Mouse (Mus musculus) intestine, embryonic 16.5 days (tissue): Measurements from ENCODE around the gene Arl15. TPM values are rescaled to one million over a fixed set of nuclear protein-coding genes. Genes with fewer than 3 reads are reported as not detected.

Source experiments
- ATAC-seq: fragments of 200-750 bp; cut with Nextera tagmentation; 2 replicates; pipeline ENCODE4 v1.8.0; 2017; ENCODE audit warnings: moderate TSS enrichment, moderate library complexity
- H3K27ac ChIP-seq: fragments of 300-500 bp; sonication (generic); 2 replicates; pipeline ENCODE4 v1.5.1; 2014; ENCODE audit warnings: mild to moderate bottlenecking, low read length
- H3K27me3 ChIP-seq: fragments of 300-500 bp; sonication (generic); replicated peaks from 2 replicates; pipeline ENCODE4 v1.6.1; 2014; ENCODE audit warnings: low read length, control low read depth, mixed read lengths; ENCODE audit not compliant: control insufficient read depth, insufficient read depth
- H3K36me3 ChIP-seq: fragments of 300-500 bp; sonication (generic); 2 replicates; pipeline ENCODE4 v1.6.1; 2014; ENCODE audit warnings: low read length, control low read depth; ENCODE audit not compliant: control insufficient read depth, insufficient read depth
- H3K4me1 ChIP-seq: fragments of 300-500 bp; sonication (generic); 2 replicates; pipeline ENCODE4 v1.6.1; 2014; ENCODE audit warnings: low read length, control low read depth, mixed read lengths; ENCODE audit not compliant: control insufficient read depth, insufficient read depth
- H3K4me2 ChIP-seq: fragments of 300-500 bp; sonication (generic); 2 replicates; pipeline ENCODE4 v1.6.1; 2014; ENCODE audit warnings: low read depth, low read length, control low read depth
- H3K4me3 ChIP-seq: fragments of 300-500 bp; sonication (generic); 2 replicates; pipeline ENCODE4 v1.5.1; 2014; ENCODE audit warnings: mild to moderate bottlenecking, low read length
- H3K9ac ChIP-seq: fragments of 300-500 bp; sonication (generic); 2 replicates; pipeline ENCODE4 v1.6.1; 2014; ENCODE audit warnings: low read depth, low read length
- H3K9me3 ChIP-seq: fragments of 300-500 bp; sonication (generic); 2 replicates; pipeline ENCODE4 v1.6.1; 2016; ENCODE audit warnings: low read length, control low read depth; ENCODE audit not compliant: control insufficient read depth
- WGBS: fragments of 180-500 bp; shearing (Covaris S2); extraction: QIAGEN DNeasy Blood & Tissue Kit; methylation state at CpG from one replicate; pipeline ENCODE4 v1.1.7; 2014; 5-methylcytosine and 5-hydroxymethylcytosine counted together
- polyA plus RNA-seq: library from polyadenylated mRNA; unstranded; fragments of >200 nt; fragmentation: Nextera tagmentation; extraction: Ambion mirVana; gene quantifications from 2 replicates; pipeline ENCODE4 v1.2.1, GENCODE M21; 2015

Gene Arl15
- polyA plus RNA-seq, 1 experiment from 2014 or later = 10.6 TPM

- H3K36me3 ChIP-seq = no peaks in the 10 kb centered on the region
- no peaks in the 10 kb centered on the region for H3K27me3 ChIP-seq
- no peaks in the 10 kb centered on the region for H3K4me1 ChIP-seq
- 76% methylated on average over 10 of the region's 10 CpGs for WGBS
- no peak overlapping the region for H3K27ac ChIP-seq
- no peak overlapping the region for H3K9ac ChIP-seq
- no peak overlapping the region for H3K4me3 ChIP-seq
- ATAC-seq = no peak
- H3K9me3 ChIP-seq = no peaks in the 10 kb centered on the region
- H3K4me2 ChIP-seq = no peak overlapping the region
Measured at GRCm38 (mm10) chr13:113862951-113863350, 68.6 kb downstream of the Arl15 start.

GRCm38 (mm10) chr13:113863688-113864087 lies 69.4 kb downstream of the Arl15 start:
- Histone ChIP-seq H3K36me3 (no peaks in the 10 kb centered on the region), H3K27ac (no peak overlapping the region), H3K4me1 (no peaks in the 10 kb centered on the region), H3K9ac (no peak overlapping the region), H3K4me2 (no peak overlapping the region), H3K27me3 (no peaks in the 10 kb centered on the region), H3K9me3 (no peaks in the 10 kb centered on the region), H3K4me3 (no peak overlapping the region)
- WGBS = 67% methylated on average over 10 of the region's 10 CpGs
- no peak for ATAC-seq

GRCm38 (mm10) chr13:113864278-113864677 lies 70.0 kb downstream of the Arl15 start:
- Histone ChIP-seq H3K9me3 (no peaks in the 10 kb centered on the region), H3K27me3 (no peaks in the 10 kb centered on the region), H3K4me1 (no peaks in the 10 kb centered on the region), H3K27ac (no peak overlapping the region), H3K4me3 (no peak overlapping the region), H3K9ac (no peak overlapping the region), H3K4me2 (no peak overlapping the region), H3K36me3 (no peaks in the 10 kb centered on the region)
- no peak for ATAC-seq
- 77% methylated on average over 7 of the region's 7 CpGs for WGBS

- no peak overlapping the region for H3K9ac ChIP-seq
Measured at GRCm38 (mm10) chr13:113864893-113865292, 70.6 kb downstream of the Arl15 start.

GRCm38 (mm10) chr13:113865378-113865777 lies 71.1 kb downstream of the Arl15 start:
- no peak overlapping the region for H3K4me2 ChIP-seq
- H3K4me3 ChIP-seq = no peak overlapping the region
- H3K36me3 ChIP-seq = no peaks in the 10 kb centered on the region
- no peaks in the 10 kb centered on the region for H3K4me1 ChIP-seq
- H3K27me3 ChIP-seq = no peaks in the 10 kb centered on the region
- WGBS = 68% methylated on average over 6 of the region's 6 CpGs
- no peak for ATAC-seq
- no peak overlapping the region for H3K27ac ChIP-seq
- H3K9ac ChIP-seq = no peak overlapping the region
- no peaks in the 10 kb centered on the region for H3K9me3 ChIP-seq

More at GRCm38 (mm10) chr13:113864893-113865292, 70.6 kb downstream of the Arl15 start:
- H3K27me3 ChIP-seq = no peaks in the 10 kb centered on the region
- no peak overlapping the region for H3K4me2 ChIP-seq
- no peaks in the 10 kb centered on the region for H3K36me3 ChIP-seq
- H3K4me1 ChIP-seq = no peaks in the 10 kb centered on the region
- WGBS = 80% methylated on average over 1 of the region's 1 CpGs
- no peak overlapping the region for H3K4me3 ChIP-seq
- H3K9me3 ChIP-seq = no peaks in the 10 kb centered on the region
- no peak overlapping the region for H3K27ac ChIP-seq
- no peak for ATAC-seq

- Histone ChIP-seq H3K27ac (no peak overlapping the region), H3K4me2 (no peak overlapping the region), H3K27me3 (no peaks in the 10 kb centered on the region), H3K4me1 (no peaks in the 10 kb centered on the region), H3K9me3 (no peaks in the 10 kb centered on the region), H3K9ac (no peak overlapping the region), H3K4me3 (no peak overlapping the region), H3K36me3 (no peaks in the 10 kb centered on the region)
- 42% methylated on average over 7 of the region's 7 CpGs for WGBS
- no peak for ATAC-seq
Measured at GRCm38 (mm10) chr13:113865806-113866205, 71.5 kb downstream of the Arl15 start.

- Histone ChIP-seq H3K27ac (no peak overlapping the region), H3K4me2 (no peak overlapping the region), H3K27me3 (no peaks in the 10 kb centered on the region), H3K9me3 (no peaks in the 10 kb centered on the region), H3K9ac (no peak overlapping the region), H3K4me1 (no peaks in the 10 kb centered on the region), H3K4me3 (no peak overlapping the region), H3K36me3 (no peaks in the 10 kb centered on the region)
- WGBS = 90% methylated on average over 2 of the region's 2 CpGs
- ATAC-seq = no peak
Measured at GRCm38 (mm10) chr13:113867736-113868135, 73.4 kb downstream of the Arl15 start.

GRCm38 (mm10) chr13:113869212-113870205 lies 75.2 kb downstream of the Arl15 start:
- H3K4me2 ChIP-seq = no peak overlapping the region
- no peak overlapping the region for H3K27ac ChIP-seq
- H3K4me3 ChIP-seq = no peak overlapping the region
- 74% methylated on average over 20 of the region's 20 CpGs for WGBS
- ATAC-seq = no peak
- H3K4me1 ChIP-seq = no peaks in the 10 kb centered on the region; the same call in 1 of the 2 replicates
- no peaks in the 10 kb centered on the region for H3K27me3 ChIP-seq
- no peaks in the 10 kb centered on the region for H3K36me3 ChIP-seq
- H3K9me3 ChIP-seq = no peaks in the 10 kb centered on the region
- no peak overlapping the region for H3K9ac ChIP-seq

GRCm38 (mm10) chr13:113870403-113870802 lies 76.1 kb downstream of the Arl15 start:
- Histone ChIP-seq H3K9me3 (no peaks in the 10 kb centered on the region), H3K4me2 (no peak overlapping the region), H3K4me3 (no peak overlapping the region), H3K27ac (no peak overlapping the region), H3K9ac (no peak overlapping the region), H3K27me3 (no peaks in the 10 kb centered on the region), H3K4me1 (no peaks in the 10 kb centered on the region; the same call in 1 of the 2 replicates), H3K36me3 (no peaks in the 10 kb centered on the region)
- ATAC-seq = no peak
- 73% methylated on average over 15 of the region's 15 CpGs for WGBS
